Mouse (Mus musculus) kidney, postnatal 0 days (tissue): ENCODE data around the gene Spock2. TPM values are rescaled to one million over a fixed set of nuclear protein-coding genes. Genes with fewer than 3 reads are reported as not detected.
"Not testable (repeated sequence)": the region's sequence is repeated elsewhere in the genome, so short reads cannot be mapped to it uniquely, and the experiment has no call there.

Experiments used
- ATAC-seq: fragments of 200-750 bp; cut with Nextera tagmentation; replicated peaks from 2 replicates; pipeline ENCODE4 v1.8.0; 2017; ENCODE audit warnings: low read depth, moderate number of reproducible peaks, moderate TSS enrichment, moderate library complexity; ENCODE audit not compliant: low FRiP score
- DNase-seq: peaks from one replicate; pipeline ENCODE4 v3.0.0-alpha.2; 2016; ENCODE audit warnings: low spot score
- H3K27ac ChIP-seq: fragments of 300-500 bp; sonication (generic); 2 replicates; pipeline ENCODE4 v1.5.1; 2014; ENCODE audit warnings: mild to moderate bottlenecking
- H3K27me3 ChIP-seq: fragments of 300-500 bp; sonication (generic); 2 replicates; pipeline ENCODE4 v1.6.1; 2014; ENCODE audit warnings: low read length, mixed read lengths; ENCODE audit not compliant: insufficient read depth
- H3K36me3 ChIP-seq: fragments of 300-500 bp; sonication (generic); 2 replicates; pipeline ENCODE4 v1.6.1; 2014; ENCODE audit warnings: low read length, mixed read lengths; ENCODE audit not compliant: insufficient read depth
- H3K4me1 ChIP-seq: fragments of 300-500 bp; sonication (generic); replicated peaks from 2 replicates; pipeline ENCODE4 v1.6.1; 2014; ENCODE audit warnings: antibody characterized with exemption, low read length, mixed read lengths; ENCODE audit not compliant: insufficient read depth
- H3K4me2 ChIP-seq: fragments of 300-500 bp; sonication (generic); 2 replicates; pipeline ENCODE4 v1.6.1; 2014; ENCODE audit warnings: mild to moderate bottlenecking, low read length, moderate library complexity, mixed read lengths
- H3K4me3 ChIP-seq: fragments of 300-500 bp; sonication (generic); replicated peaks from 2 replicates; pipeline ENCODE4 v1.5.1; 2014; ENCODE audit warnings: low read depth, low read length
- H3K9ac ChIP-seq: fragments of 300-500 bp; sonication (generic); 2 replicates; pipeline ENCODE4 v1.6.1; 2014; ENCODE audit warnings: low read depth, low read length
- H3K9me3 ChIP-seq: fragments of 300-500 bp; sonication (generic); replicated peaks from 2 replicates; pipeline ENCODE4 v1.6.1; 2016; ENCODE audit warnings: low read length, inconsistent platforms, mixed read lengths
- CTCF ChIP-seq: IDR thresholded peaks from 2 replicates; pipeline ENCODE4 v1.5.1; 2016; ENCODE audit warnings: antibody characterized with exemption, low read depth, mild to moderate bottlenecking, moderate library complexity
- WGBS: fragments of 180-500 bp; shearing (Covaris S2); extraction: QIAGEN DNeasy Blood & Tissue Kit; methylation state at CpG from one replicate; pipeline ENCODE4 v1.1.7; 2014; 5-methylcytosine and 5-hydroxymethylcytosine counted together
- polyA plus RNA-seq: library from polyadenylated mRNA; unstranded; fragments of >200 nt; fragmentation: Nextera tagmentation; extraction: Ambion mirVana; gene quantifications from 2 replicates; pipeline ENCODE4 v1.2.1, GENCODE M21; 2015

Gene Spock2
- polyA plus RNA-seq, 1 experiment from 2014 or later, result 22.0 TPM

- Histone ChIP-seq H3K9me3 (no peaks in the 10 kb centered on the region), H3K9ac (no peak overlapping the region), H3K27ac (no peak overlapping the region), H3K4me2 (no peak overlapping the region), H3K36me3 (no peaks in the 10 kb centered on the region), H3K4me3 (no peak overlapping the region), H3K4me1 (no peaks in the 10 kb centered on the region), H3K27me3 (no peaks in the 10 kb centered on the region)
- TF ChIP-seq CTCF, result no peak
- ATAC-seq (no peak), DNase-seq (no peak)
- 63% methylated on average over 9 of the region's 9 CpGs for WGBS
These were observed 28.2 kb downstream of the Spock2 start for GRCm38 (mm10) chr10:60134201-60134600.

GRCm38 (mm10) chr10:60136010-60136409, 30.0 kb downstream of the Spock2 start:
- H3K4me3 ChIP-seq, H3K36me3 ChIP-seq, H3K9me3 ChIP-seq, H3K4me1 ChIP-seq, H3K4me2 ChIP-seq, ATAC-seq, H3K9ac ChIP-seq, DNase-seq, H3K27me3 ChIP-seq, H3K27ac ChIP-seq: not testable (repeated sequence)
- WGBS, result 63% methylated on average over 1 of the region's 1 CpGs
- peak; percentile 22; the same call in 1 of the 2 replicates for TF ChIP-seq CTCF

- H3K4me1 ChIP-seq, result no peaks in the 10 kb centered on the region
- TF ChIP-seq CTCF, result no peak
- no peak overlapping the region for H3K4me2 ChIP-seq
- DNase-seq (no peak), ATAC-seq (no peak)
- H3K36me3 ChIP-seq, result no peaks in the 10 kb centered on the region
- no peak overlapping the region for H3K27ac ChIP-seq
- no peaks in the 10 kb centered on the region for H3K9me3 ChIP-seq
- no peak overlapping the region for H3K9ac ChIP-seq
- 63% methylated on average over 7 of the region's 7 CpGs for WGBS
- H3K4me3 ChIP-seq, result no peak overlapping the region
- H3K27me3 ChIP-seq, result no peaks in the 10 kb centered on the region
These were observed 30.9 kb downstream of the Spock2 start for GRCm38 (mm10) chr10:60136935-60137334.

DNA sequence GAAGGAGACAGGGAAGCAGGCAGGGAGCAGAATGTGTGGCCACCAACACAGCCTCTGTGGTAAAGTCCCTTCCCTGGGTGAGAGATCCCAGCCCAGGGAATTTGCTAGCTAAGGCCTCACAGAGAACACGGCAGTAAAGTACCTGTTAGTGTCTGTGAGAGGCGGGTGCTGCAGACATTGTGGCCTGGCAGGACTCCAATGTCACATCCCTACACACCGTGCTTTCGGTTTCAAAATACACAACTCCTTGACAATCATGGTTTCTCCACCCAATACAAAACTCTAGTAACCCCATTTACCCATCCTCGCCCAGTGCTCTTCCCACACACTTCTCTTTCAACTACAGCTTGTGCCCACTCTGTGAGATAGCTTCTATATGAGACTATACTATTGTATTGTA, 32.7 kb downstream of the Spock2 start:
- Histone ChIP-seq H3K4me1 (no peaks in the 10 kb centered on the region), H3K9ac (no peak overlapping the region), H3K4me3 (no peak overlapping the region), H3K27ac (no peak overlapping the region), H3K9me3 (no peaks in the 10 kb centered on the region), H3K27me3 (no peaks in the 10 kb centered on the region), H3K4me2 (no peak overlapping the region), H3K36me3 (no peaks in the 10 kb centered on the region)
- no peak for DNase-seq
- no peak for ATAC-seq
- TF ChIP-seq CTCF, result no peak
- 80% methylated on average over 5 of the region's 5 CpGs for WGBS

DNA sequence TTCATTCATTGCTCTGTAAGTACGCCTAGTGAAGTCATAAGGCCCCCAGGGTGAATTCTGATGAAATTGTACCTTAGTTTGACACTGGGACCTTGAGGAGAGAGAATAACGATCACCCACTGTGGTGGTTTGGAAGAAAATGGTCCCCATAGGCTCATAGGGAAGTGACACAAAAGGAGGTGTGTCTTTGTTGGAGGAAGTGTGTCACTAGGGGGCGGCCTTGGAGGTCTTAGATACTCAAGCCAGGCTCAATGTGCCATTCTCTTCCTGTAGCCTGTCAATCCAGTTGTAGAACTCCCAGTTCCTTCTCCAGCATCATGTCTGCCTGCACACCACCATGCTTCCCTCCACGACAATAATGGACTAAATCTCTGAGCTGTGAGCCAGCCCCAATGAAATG, 34.7 kb downstream of the Spock2 start:
- no peak overlapping the region for H3K27ac ChIP-seq
- H3K9me3 ChIP-seq, result no peaks in the 10 kb centered on the region
- H3K27me3 ChIP-seq, result no peaks in the 10 kb centered on the region
- no peaks in the 10 kb centered on the region for H3K4me1 ChIP-seq
- TF ChIP-seq CTCF, result no peak
- 84% methylated on average over 4 of the region's 4 CpGs for WGBS
- no peak for DNase-seq
- ATAC-seq, result no peak
- H3K9ac ChIP-seq, result no peak overlapping the region
- no peak overlapping the region for H3K4me2 ChIP-seq
- H3K36me3 ChIP-seq, result no peaks in the 10 kb centered on the region
- H3K4me3 ChIP-seq, result no peak overlapping the region

DNA sequence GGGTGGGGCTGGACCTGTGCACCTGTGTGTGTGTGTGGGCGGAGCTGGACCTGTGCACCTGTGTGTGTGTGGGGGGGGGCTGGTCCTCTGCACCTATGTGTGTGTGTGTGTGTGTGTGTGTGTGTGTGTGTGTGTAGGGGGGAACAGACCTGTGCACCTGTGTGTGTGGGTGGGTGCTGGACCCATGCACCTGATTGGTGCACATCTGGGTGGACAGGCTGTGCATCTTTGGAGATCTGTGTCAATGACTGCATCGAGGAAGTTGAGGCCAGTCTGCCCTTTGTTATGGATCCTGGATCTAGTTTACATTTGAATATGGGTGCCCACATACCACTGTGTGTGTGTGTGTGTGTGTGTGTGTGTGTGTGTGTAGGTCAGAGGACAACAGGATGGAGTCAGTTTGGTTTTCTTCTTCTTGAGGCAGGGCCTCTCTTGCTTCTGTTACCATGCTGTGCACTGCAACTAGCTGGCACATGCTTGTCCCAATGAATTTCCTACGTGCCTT, 35.7 kb downstream of the Spock2 start:
- H3K27ac ChIP-seq, result no peak overlapping the region
- no peak overlapping the region for H3K4me3 ChIP-seq
- no peak for DNase-seq
- H3K4me1 ChIP-seq, result no peaks in the 10 kb centered on the region
- no peaks in the 10 kb centered on the region for H3K36me3 ChIP-seq
- no peak overlapping the region for H3K9ac ChIP-seq
- 86% methylated on average over 3 of the region's 3 CpGs for WGBS
- no peak; the same call in 1 of the 2 replicates for ATAC-seq
- TF ChIP-seq CTCF, result no peak
- H3K27me3 ChIP-seq, result no peaks in the 10 kb centered on the region
- H3K4me2 ChIP-seq, result no peak overlapping the region
- H3K9me3 ChIP-seq, result no peaks in the 10 kb centered on the region

- H3K9ac ChIP-seq, H3K4me1 ChIP-seq, H3K9me3 ChIP-seq, H3K27ac ChIP-seq, H3K27me3 ChIP-seq, DNase-seq, ATAC-seq, H3K36me3 ChIP-seq, H3K4me2 ChIP-seq, H3K4me3 ChIP-seq: not testable (repeated sequence)
- WGBS, result 63% methylated on average over 10 of the region's 10 CpGs
These were observed 41.6 kb downstream of the Spock2 start for GRCm38 (mm10) chr10:60147510-60148047.
